Mouse (Mus musculus): ENCODE measurements around the gene Hoxa1. TPM values are rescaled to one million over a fixed set of nuclear protein-coding genes. Genes with fewer than 3 reads are reported as not detected.

The Hoxa1 gene
- polyA plus RNA-seq, 1 experiment from 2014 or later, result 0.26 TPM

DNA sequence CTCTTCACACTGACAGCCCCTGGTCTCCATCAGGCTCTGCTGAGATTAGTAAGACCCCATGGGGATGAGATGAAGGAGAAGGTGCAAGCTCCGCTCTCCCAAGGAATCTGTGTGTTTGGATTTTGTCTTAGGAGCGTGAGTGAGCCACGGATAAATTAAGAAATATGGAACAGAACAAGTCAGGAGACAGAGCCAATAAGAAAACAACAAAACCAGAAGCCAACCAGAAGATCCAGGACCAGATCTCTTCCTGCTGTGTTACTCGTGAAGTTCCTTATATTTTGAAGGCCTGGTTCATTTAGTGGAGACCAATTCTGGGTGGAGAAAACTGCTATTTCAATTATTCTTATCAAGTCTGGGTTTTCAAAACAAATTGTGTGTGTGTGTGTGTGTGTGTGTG lies 6.5 kb downstream of the Hoxa1 start:
- DNase-seq, result no peak
- ATAC-seq (ENCODE audit: low FRiP score, low TSS enrichment), result no peak
- H3K4me1 ChIP-seq (ENCODE audit: control insufficient read depth, insufficient read depth, low read length), result no peaks in the 10 kb centered on the region
- no peak overlapping the region for H3K9ac ChIP-seq (replicated peaks; ENCODE audit: low read length)
- H3K27me3 ChIP-seq (ENCODE audit: control insufficient read depth, insufficient read depth, low read length), result peaks cover 90% of the 10 kb centered on the region
- H3K36me3 ChIP-seq (ENCODE audit: control insufficient read depth, insufficient read depth, low read length), result no peaks in the 10 kb centered on the region
- WGBS, result under 1% methylated on average over 4 of the region's 4 CpGs
- H3K4me2 ChIP-seq (ENCODE audit: low read length), result no peak overlapping the region
- H3K4me3 ChIP-seq (replicated peaks; ENCODE audit: low read depth, low read length), result no peak overlapping the region
- H3K27ac ChIP-seq (replicated peaks; ENCODE audit: low read depth, low read length), result no peak overlapping the region
- peaks cover 3% of the 10 kb centered on the region; the same call in 1 of the 2 replicates for H3K9me3 ChIP-seq (ENCODE audit: control insufficient read depth, low read length)

DNA sequence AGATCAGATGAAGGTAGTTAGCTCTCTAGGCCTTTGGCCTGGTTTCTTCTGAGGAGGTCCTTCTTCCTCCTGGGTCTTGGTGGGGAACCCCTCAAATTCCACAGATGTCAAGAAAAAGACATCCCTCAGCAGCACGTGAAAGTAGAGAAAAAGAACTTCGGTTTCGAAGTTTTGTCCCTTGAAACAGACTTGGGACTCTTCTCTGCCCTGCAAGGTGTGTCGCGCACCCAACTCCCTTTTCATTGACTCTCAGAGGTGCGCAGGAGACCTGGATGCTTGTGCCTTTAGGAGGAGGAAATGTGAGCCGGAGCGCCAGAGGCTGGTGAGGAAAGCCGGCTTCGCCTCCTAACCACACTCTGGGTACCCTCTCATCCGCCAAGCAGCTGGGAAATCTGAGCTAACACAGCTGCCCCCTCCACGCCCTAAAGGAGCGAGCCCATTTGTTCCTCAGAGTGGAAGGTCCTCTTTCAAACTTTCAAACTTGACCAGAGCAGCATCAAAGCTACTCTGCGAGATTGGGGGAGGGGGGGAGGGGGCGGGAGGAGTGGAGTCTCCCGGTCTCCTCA lies 7.6 kb downstream of the Hoxa1 start:
- H3K4me1 ChIP-seq (ENCODE audit: control insufficient read depth, insufficient read depth, low read length), result no peaks in the 10 kb centered on the region
- no peak overlapping the region for H3K9ac ChIP-seq (replicated peaks; ENCODE audit: low read length)
- H3K36me3 ChIP-seq (ENCODE audit: control insufficient read depth, insufficient read depth, low read length), result no peaks in the 10 kb centered on the region
- 5% methylated on average over 16 of the region's 16 CpGs for WGBS
- ATAC-seq (ENCODE audit: low FRiP score, low TSS enrichment) (no peak), DNase-seq (no peak)
- no peak overlapping the region for H3K27ac ChIP-seq (replicated peaks; ENCODE audit: low read depth, low read length)
- peaks cover 84% of the 10 kb centered on the region for H3K27me3 ChIP-seq (ENCODE audit: control insufficient read depth, insufficient read depth, low read length)
- H3K4me3 ChIP-seq (replicated peaks; ENCODE audit: low read depth, low read length), result no peak overlapping the region
- no peak overlapping the region for H3K4me2 ChIP-seq (ENCODE audit: low read length)
- H3K9me3 ChIP-seq (ENCODE audit: control insufficient read depth, low read length), result peaks cover 3% of the 10 kb centered on the region; the same call in 1 of the 2 replicates

DNA sequence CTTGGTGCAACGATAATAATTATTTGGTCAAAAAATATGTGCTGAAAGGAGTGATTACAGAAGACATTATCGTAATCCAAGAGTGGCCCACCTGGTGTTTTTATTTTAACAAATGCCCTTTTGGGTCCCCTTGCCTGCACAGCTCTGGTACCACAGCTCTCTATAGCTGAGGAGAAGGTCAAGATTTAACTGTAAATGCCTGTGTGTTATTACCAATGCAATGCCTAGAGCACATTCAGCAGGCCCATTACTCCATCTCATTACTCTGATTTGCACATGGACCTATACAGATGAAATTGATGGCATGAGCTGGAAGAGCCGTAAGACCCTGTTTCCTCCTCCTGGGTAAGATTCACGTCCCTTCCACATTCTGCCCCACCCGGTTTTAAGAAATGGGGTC lies 19.0 kb downstream of the Hoxa1 start:
- Histone ChIP-seq H3K36me3 (ENCODE audit: control insufficient read depth, insufficient read depth, low read length) (no peaks in the 10 kb centered on the region), H3K4me3 (replicated peaks; ENCODE audit: low read depth, low read length) (no peak overlapping the region), H3K4me1 (ENCODE audit: control insufficient read depth, insufficient read depth, low read length) (peaks cover 4% of the 10 kb centered on the region; the same call in 1 of the 2 replicates), H3K9ac (replicated peaks; ENCODE audit: low read length) (no peak overlapping the region), H3K9me3 (ENCODE audit: control insufficient read depth, low read length) (no peaks in the 10 kb centered on the region), H3K27me3 (ENCODE audit: control insufficient read depth, insufficient read depth, low read length) (no peaks in the 10 kb centered on the region; the same call in 1 of the 2 replicates), H3K27ac (replicated peaks; ENCODE audit: low read depth, low read length) (no peak overlapping the region), H3K4me2 (ENCODE audit: low read length) (no peak overlapping the region)
- DNase-seq, result no peak
- no peak for ATAC-seq (ENCODE audit: low FRiP score, low TSS enrichment)
- 87% methylated on average over 5 of the region's 5 CpGs for WGBS

DNA sequence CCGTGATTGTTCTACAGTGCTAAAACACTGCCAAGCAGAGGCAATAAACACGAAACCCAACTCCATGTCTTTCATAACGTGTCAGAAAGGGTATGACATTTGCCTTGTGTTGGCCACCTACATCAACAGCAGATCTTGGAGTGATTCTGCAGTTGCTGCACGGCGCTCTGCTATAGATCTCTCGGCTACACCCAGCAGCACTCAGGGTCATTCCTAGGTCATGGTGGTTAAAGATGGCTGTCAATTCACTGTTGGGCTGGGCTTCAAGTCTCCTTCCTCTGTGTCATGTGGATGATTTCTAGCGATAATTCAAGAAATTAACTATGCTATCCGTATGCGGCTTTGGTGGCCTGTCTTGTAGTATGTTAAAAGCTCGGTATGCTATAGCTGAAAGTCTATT lies 19.5 kb downstream of the Hoxa1 start:
- no peak overlapping the region for H3K4me2 ChIP-seq (ENCODE audit: low read length)
- WGBS, result 80% methylated on average over 10 of the region's 10 CpGs
- no peaks in the 10 kb centered on the region for H3K36me3 ChIP-seq (ENCODE audit: control insufficient read depth, insufficient read depth, low read length)
- H3K9me3 ChIP-seq (ENCODE audit: control insufficient read depth, low read length), result no peaks in the 10 kb centered on the region
- no peak overlapping the region for H3K4me3 ChIP-seq (replicated peaks; ENCODE audit: low read depth, low read length)
- H3K4me1 ChIP-seq (ENCODE audit: control insufficient read depth, insufficient read depth, low read length), result peaks cover 4% of the 10 kb centered on the region; the same call in 1 of the 2 replicates
- no peak overlapping the region for H3K27ac ChIP-seq (replicated peaks; ENCODE audit: low read depth, low read length)
- DNase-seq (no peak), ATAC-seq (ENCODE audit: low FRiP score, low TSS enrichment) (no peak)
- H3K27me3 ChIP-seq (ENCODE audit: control insufficient read depth, insufficient read depth, low read length), result no peaks in the 10 kb centered on the region; the same call in 1 of the 2 replicates
- H3K9ac ChIP-seq (replicated peaks; ENCODE audit: low read length), result no peak overlapping the region

DNA sequence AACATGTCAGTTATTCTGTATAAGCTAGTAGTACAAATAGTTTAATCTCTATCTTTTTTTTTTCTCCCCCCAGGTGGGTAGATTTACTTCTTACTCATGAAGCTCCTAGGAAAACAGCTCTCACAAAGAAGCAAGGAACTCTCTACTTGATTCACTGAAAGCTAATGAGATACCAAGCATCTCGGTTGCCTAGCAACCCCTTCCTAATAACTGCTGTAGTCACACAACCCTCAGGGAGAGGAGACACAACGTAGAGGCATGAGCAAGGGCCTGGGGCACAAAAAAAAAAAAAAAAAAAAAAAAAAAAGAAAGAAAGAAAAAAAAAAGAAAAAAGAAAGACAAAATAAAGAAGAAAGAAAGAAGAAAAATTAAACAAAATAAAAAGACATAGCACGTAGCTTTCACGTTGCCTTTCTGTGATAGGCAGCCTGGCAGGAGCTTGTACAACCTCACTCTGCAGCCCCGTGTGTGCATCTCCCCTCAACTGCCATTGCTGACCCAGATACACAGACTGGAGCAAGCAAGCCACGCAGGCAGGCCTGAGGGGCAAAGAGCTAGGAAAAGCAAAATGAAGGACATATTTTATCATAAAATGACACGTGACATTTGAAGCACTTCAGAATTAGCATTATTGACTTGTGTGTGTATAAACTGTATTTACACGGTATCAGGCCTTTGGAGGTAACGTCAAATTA lies 20.1 kb downstream of the Hoxa1 start:
- H3K9ac ChIP-seq (replicated peaks; ENCODE audit: low read length), result no peak overlapping the region
- H3K4me3 ChIP-seq (replicated peaks; ENCODE audit: low read depth, low read length), result no peak overlapping the region
- 49% methylated on average over 9 of the region's 9 CpGs for WGBS
- H3K9me3 ChIP-seq (ENCODE audit: control insufficient read depth, low read length), result no peaks in the 10 kb centered on the region
- no peak overlapping the region for H3K27ac ChIP-seq (replicated peaks; ENCODE audit: low read depth, low read length)
- H3K4me1 ChIP-seq (ENCODE audit: control insufficient read depth, insufficient read depth, low read length), result peaks cover 4% of the 10 kb centered on the region; the same call in 1 of the 2 replicates
- H3K27me3 ChIP-seq (ENCODE audit: control insufficient read depth, insufficient read depth, low read length), result no peaks in the 10 kb centered on the region; the same call in 1 of the 2 replicates
- ATAC-seq (ENCODE audit: low FRiP score, low TSS enrichment) (no peak), DNase-seq (peak; percentile 88)
- no peak overlapping the region for H3K4me2 ChIP-seq (ENCODE audit: low read length)
- no peaks in the 10 kb centered on the region for H3K36me3 ChIP-seq (ENCODE audit: control insufficient read depth, insufficient read depth, low read length)

DNA sequence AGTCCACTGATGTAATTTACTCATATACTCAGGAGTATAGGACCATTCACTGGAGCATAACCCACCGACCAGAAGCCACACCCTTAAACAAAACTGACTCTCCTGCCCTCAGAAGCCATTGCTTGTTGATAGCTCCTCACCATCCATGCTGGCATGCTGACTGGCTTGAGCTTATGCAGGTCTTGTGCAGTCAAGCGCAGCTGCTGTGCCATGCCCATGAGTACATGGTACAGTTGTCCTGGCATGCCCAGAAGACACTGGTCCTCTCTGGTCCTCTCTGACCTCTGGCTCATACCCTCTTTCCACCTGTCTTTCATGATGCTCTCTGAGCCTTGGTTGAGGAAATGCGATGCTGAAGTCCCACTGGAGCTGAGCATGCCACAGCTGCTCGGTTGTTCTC lies 34.4 kb downstream of the Hoxa1 start:
- no peak overlapping the region for H3K9ac ChIP-seq (replicated peaks; ENCODE audit: low read length)
- no peak overlapping the region for H3K27ac ChIP-seq (replicated peaks; ENCODE audit: low read depth, low read length)
- H3K27me3 ChIP-seq (ENCODE audit: control insufficient read depth, insufficient read depth, low read length), result no peaks in the 10 kb centered on the region
- H3K4me2 ChIP-seq (ENCODE audit: low read length), result no peak overlapping the region
- DNase-seq, result no peak
- H3K4me1 ChIP-seq (ENCODE audit: control insufficient read depth, insufficient read depth, low read length), result peaks cover 12% of the 10 kb centered on the region
- ATAC-seq (ENCODE audit: low FRiP score, low TSS enrichment), result no peak
- no peak overlapping the region for H3K4me3 ChIP-seq (replicated peaks; ENCODE audit: low read depth, low read length)
- H3K36me3 ChIP-seq (ENCODE audit: control insufficient read depth, insufficient read depth, low read length), result no peaks in the 10 kb centered on the region
- no peaks in the 10 kb centered on the region for H3K9me3 ChIP-seq (ENCODE audit: control insufficient read depth, low read length)
- whole genome bisulfite sequencing, result 85% methylated on average over 4 of the region's 4 CpGs

DNA sequence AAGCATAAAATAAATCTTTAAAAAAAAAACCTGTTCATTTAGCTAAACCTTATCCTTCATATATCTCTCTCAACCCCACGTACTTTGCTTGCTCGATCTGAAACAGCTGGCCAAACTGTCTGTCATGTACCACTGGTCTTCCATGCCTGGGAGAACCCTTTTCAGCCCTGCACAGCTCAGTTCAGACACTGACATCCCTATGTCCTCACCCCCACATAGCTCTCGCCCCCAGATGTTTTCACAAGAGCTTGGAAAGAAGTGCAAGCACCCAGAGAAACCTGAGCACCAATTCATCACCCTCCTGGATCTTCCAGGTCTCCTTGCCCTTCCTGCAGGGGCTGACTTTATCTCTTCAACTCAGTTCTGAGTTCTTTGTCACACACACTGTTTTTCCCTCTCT lies 36.9 kb downstream of the Hoxa1 start:
- Histone ChIP-seq H3K27ac (replicated peaks; ENCODE audit: low read depth, low read length) (no peak overlapping the region), H3K36me3 (ENCODE audit: control insufficient read depth, insufficient read depth, low read length) (no peaks in the 10 kb centered on the region), H3K4me1 (ENCODE audit: control insufficient read depth, insufficient read depth, low read length) (peaks cover 16% of the 10 kb centered on the region), H3K9me3 (ENCODE audit: control insufficient read depth, low read length) (no peaks in the 10 kb centered on the region), H3K9ac (replicated peaks; ENCODE audit: low read length) (no peak overlapping the region), H3K4me2 (ENCODE audit: low read length) (no peak overlapping the region), H3K4me3 (replicated peaks; ENCODE audit: low read depth, low read length) (no peak overlapping the region), H3K27me3 (ENCODE audit: control insufficient read depth, insufficient read depth, low read length) (no peaks in the 10 kb centered on the region)
- ATAC-seq (ENCODE audit: low FRiP score, low TSS enrichment) (no peak), DNase-seq (no peak)
- WGBS, result 73% methylated on average over 3 of the region's 3 CpGs

DNA sequence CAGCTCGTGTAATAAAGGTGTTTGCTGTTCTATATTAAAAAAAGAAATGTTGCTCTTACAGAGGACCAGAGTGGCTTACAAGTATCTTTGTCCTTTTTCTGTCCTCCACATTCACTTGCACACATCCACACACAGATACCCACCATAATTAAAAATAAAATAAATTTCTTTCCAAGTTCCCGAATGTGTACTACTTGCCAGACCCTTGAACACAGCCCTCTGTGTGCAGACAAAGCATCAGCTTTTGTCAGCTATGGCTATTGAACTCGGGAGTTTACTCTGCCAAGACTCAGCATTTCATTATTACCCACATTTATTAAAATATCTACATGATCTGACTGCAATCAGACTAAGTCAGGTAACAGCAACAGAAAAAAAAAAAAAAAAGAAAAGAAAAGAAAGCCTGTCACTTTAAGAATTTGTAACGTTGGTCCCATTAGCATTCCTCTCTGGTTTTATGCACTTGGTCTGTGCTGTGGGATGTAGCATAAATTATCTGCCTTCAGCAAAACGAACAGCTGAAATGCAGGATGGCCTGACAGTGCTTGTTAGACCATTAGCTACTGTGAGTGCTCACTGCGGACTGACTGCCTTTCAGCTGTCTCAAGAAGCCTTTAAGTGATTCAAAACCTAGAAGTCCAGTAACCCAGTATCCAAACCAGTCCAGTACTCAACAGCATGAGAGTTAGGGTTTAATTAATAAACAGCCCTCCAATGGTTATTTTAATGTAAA lies 39.0 kb downstream of the Hoxa1 start:
- H3K27me3 ChIP-seq (ENCODE audit: control insufficient read depth, insufficient read depth, low read length), result no peaks in the 10 kb centered on the region
- peak overlapping the region; percentile 18; the same call in 1 of the 2 replicates for H3K4me2 ChIP-seq (ENCODE audit: low read length)
- WGBS, result 12% methylated on average over 6 of the region's 6 CpGs
- H3K9ac ChIP-seq (replicated peaks; ENCODE audit: low read length), result no peak overlapping the region
- no peaks in the 10 kb centered on the region for H3K9me3 ChIP-seq (ENCODE audit: control insufficient read depth, low read length)
- peak; percentile 70; the same call in 1 of the 2 replicates for ATAC-seq (ENCODE audit: low FRiP score, low TSS enrichment)
- DNase-seq, result peak; percentile 81
- H3K36me3 ChIP-seq (ENCODE audit: control insufficient read depth, insufficient read depth, low read length), result no peaks in the 10 kb centered on the region
- H3K4me1 ChIP-seq (ENCODE audit: control insufficient read depth, insufficient read depth, low read length), result peaks cover 16% of the 10 kb centered on the region
- H3K4me3 ChIP-seq (replicated peaks; ENCODE audit: low read depth, low read length), result no peak overlapping the region
- H3K27ac ChIP-seq (replicated peaks; ENCODE audit: low read depth, low read length), result peak overlapping the region; percentile 80

Data from midbrain, embryonic 14.5 days (tissue).